Mouse (Mus musculus): ENCODE measurements around the gene Eif3l.
"Not testable (repeated sequence)": the region's sequence is repeated elsewhere in the genome, so short reads cannot be mapped to it uniquely, and the experiment has no call there.

Gene Eif3l

GRCm38 (mm10) chr15:79074913-79075532, at the start of gene Eif3l:
Gene Eif3l, plus strand, starts transcription at chr15:79075179.
- peak; percentile 84 for DNase-seq

DNA sequence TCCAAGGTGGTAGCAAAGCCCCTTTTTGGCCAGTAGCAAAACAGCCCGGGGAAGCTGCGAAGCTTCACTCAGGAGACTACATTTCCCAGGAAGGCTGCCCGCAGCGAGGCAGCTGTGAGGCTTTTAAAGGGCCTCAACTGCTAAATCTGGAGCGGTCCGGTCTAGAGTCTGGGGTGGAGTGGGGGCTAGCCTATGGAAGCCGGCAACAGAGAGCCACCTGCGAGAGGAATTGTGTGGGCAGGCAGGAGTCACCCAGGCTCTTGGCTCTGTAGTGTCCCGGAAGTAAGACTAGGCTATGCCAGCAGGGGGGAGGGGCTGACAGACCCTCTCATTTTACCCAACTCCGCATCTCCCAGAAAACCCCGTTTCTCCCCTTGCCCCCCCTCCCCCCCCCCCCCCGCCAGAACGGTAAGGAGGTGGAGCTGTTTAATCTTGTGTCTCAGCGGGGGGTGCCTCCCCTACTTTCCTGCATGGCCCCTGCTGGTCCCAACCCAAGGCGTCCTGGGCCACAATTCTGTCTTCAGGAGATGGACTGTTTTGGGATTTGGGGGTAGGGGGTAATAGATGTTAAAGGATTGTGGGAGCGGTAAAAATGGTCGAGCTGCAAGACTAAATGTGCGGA, 49.2 kb upstream of the Eif3l start:
- DNase-seq, result peak; percentile 54

DNA sequence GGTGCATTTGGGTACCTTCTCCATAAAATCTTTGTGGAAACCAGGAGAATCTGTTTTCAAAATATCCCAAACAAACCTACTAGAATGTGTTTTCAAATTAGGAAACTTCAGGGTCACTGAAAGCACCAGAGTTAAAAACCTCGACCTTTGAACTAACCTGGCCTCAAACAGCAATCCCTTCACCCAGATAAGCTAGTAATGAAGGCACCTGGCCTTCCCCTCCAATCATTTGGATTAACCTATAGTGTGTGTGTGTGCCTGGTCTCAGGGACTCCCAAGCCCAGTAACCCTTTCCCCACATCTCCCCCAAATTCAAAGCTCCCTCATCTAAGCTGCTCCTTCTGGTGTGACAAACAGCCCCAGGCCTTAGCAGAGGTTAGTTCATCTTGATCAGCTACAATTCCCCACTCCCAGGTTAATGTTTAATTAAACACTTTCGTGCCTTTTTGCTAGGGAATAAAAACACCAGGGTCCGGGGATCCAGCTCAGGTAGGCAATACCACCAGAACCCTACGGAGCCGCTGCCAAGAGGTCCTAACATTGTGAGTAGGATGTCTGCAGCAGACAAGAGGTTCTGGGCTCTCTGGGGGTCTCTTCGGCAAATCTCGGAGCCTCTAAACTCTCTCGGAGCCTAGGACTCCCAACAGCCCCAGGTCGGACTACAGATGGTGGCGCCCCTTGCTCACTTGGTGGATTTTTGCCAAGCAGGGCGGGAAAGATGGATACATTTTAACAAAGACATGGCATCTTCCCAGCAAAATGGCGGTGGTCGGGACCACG, 48.3 kb upstream of the Eif3l start:
- DNase-seq, result peak; percentile 71

- peak; percentile 78 for DNase-seq
These were observed 47.4 kb upstream of the Eif3l start for GRCm38 (mm10) chr15:79027291-79028205.

DNA sequence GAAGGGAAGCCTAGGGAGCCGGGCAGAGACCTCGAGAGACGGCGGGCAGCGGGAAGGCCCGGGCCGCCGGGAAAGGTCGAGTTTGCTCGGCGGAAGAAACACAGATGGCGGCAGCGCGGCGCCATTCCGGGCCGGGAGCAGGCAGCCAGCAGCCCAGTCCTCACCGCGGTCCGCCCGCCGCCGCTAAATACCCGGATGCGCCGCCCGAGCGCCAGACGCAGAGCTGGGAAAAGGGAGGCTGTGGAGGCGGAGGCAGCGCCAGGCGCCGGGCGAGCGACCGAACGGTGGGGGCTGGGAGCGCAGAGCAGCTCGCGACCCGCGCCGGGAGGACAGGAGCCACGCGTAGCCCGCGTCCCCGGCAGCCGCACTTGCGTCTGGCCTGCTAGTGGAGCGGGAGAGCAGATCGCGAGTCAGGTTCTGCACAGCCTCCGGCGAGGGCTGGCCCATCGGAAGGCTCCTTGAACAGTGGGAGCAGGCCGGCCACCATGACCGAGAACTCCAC, 46.7 kb upstream of the Eif3l start, which contains the start of gene H1f0:
TSS of gene H1f0 (plus strand) at position 214 of the 502 bp plus-strand sequence.
- DNase-seq, result peak; percentile 95

GRCm38 (mm10) chr15:79028823-79029484, 46.0 kb upstream of the Eif3l start:
- no peak for DNase-seq

DNA sequence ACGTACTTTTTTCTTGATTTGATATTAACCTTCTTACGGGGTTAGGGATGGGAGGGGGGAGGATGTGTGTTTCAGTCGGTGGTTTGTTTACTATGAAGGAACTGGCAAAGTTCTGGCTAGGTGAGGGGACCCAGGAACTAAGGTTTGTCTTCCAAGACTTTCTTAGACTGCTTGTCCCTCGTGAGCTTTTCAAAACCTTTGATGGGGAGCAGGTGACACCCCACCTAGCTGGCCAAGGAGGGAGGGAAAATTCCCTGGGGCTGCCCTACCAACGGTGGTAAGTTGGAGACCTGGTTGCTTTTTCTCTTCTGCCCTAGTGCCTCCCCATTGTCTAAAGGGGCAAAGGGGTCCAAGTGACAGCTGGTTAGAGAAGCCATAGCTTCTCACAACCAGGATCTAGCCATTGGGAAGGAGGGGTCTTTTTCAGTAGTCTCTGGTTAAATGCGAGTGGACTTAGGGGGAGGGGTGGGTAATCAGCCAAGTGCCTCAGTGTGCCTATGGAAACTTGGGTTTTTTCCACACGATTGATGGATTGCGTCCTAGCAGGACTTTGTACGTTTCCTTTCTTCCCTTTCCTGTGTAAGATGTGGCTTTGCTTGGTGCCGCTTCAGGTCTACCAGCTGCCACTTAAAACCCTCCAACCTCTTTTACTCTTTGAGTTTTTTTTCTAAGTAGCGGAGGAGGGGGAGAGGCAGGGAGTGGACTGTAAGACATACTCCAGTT, 45.3 kb upstream of the Eif3l start:
- no peak for DNase-seq

DNA sequence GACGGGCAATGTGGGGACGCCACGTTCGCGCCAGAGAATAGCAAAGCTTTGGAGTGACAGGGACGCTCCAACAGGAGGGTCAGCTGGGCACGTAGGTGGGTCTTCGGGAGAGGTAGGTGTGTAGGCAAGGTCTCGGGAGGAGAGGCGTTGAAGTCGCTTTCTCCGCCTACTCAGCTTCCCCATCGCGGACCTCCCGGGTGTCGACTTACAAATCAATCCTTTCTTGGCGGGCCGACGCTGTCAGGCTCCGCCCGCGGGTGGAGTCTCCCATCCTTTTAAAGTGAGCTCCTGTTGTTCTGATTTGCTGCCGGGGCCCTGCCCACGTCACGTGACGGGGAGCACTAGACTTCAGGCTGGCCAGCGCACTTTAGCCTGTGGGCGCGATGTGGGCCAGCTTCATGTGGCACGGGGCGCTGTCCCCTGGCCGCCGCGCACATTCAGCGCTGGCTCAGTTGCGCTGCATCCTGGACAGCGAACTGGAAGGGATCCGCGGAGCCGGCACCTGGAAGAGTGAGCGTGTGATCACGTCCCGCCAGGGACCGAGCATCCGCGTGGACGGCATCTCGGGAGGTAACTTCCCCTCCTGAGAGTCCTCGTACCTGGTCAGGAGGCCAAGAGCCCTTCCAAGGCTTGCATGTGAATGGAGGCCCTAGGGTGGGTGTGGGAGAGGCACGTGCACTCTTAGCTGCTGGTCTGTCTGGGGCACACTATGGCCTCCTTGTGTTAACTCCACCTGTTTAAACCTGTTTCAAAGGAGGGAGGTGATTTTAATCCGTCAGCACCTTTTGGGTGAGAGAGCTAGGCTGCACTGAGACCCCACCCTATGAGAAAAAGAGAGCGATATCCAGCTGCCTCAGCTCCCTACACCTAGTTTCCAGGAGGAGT, 44.2 kb upstream of the Eif3l start:
- DNase-seq, result peak; percentile 93

DNA sequence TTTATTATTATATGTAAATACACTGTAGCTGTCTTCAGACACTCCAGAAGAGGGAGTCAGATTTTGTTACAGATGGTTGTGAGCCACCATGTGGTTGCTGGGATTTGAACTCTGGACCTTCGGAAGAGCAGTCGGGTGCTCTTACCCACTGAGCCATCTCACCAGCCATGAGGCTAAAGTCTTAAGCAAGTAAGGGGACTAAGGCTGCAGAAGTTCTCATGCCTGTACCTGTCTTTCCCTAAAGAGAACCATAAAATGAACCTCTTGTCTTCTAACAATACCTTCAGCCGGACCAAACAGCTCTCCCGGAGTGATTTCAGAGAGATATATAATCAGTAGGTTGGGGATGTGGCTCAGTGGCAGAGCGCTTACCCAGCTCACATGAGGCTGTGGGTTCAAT, 43.1 kb upstream of the Eif3l start:
- not testable (repeated sequence) for DNase-seq

GRCm38 (mm10) chr15:79037913-79038328, 37.1 kb upstream of the Eif3l start:
- DNase-seq, result peak; percentile 75

- DNase-seq, result no peak
These were observed 36.6 kb upstream of the Eif3l start for GRCm38 (mm10) chr15:79038331-79038730.

DNA sequence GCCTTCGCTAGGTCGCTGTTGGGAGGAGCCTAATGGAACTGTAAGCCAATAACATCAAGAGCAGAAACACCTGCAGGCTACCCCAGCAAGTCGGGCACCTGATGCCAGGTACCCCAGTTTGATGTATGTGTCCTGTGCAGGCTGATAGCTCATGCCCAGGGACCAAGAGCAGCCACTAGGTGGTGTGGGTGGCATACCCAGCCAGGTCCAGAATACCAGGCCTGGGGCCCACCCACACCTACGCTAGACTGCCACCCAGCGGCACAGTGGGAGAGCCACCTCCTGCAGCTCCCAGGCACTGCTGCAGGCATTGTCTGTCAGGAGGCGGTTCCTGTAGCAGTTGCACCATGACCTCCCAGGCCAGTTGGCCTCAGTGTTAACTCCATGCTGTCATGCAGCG, 36.1 kb upstream of the Eif3l start:
- DNase-seq, result peak; percentile 74

DNA sequence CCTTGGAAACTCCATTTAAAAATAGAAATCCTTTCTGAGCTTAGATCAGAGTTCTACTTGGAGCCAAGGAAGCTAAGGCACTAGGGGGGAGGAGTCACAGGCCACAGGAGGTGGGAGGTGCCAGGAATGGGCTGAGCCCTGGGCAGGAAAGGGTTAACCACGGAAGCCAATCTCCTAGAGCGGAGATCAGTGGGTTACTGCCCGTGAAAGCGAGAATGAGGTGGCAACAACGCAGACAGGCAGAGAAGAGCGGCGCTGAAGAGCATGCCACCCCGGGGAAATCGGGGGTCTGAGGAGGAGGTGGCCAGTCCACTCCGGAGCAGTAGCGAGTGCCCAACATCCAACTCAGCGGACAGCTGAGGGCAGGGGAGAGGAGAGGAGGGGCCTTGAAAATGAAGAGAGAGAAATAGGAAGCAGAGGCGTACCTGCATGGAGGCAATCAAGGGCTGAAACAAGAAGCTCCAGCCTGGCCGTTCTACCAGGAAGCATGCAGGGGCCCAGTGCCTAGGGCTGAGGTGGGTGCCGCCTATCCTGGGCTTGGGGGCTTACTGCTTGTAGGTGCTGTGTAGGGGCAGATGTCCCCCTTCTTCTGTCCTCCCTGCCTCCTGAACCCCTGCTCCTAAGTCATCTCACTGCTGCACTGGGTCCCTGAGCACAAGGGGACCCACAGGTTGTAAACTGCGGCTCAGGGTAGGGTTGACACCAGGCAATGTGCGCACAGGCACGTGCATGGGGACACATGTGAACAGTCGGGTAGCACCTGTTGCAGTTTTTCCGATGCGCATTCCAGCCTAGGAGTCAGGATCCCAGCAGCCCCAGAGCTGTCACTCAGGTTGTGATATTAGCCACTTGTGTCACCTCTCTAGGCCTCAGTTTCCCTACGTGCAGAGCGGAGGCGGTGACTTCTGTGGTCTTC, 34.2 kb upstream of the Eif3l start:
- DNase-seq, result no peak

GRCm38 (mm10) chr15:79041585-79041984, 33.4 kb upstream of the Eif3l start, which contains the start of gene Galr3:
Gene Galr3, plus strand, starts transcription at chr15:79041885.
- no peak for DNase-seq

- DNase-seq, result no peak
These were observed 32.1 kb upstream of the Eif3l start for GRCm38 (mm10) chr15:79042721-79043491.

DNA sequence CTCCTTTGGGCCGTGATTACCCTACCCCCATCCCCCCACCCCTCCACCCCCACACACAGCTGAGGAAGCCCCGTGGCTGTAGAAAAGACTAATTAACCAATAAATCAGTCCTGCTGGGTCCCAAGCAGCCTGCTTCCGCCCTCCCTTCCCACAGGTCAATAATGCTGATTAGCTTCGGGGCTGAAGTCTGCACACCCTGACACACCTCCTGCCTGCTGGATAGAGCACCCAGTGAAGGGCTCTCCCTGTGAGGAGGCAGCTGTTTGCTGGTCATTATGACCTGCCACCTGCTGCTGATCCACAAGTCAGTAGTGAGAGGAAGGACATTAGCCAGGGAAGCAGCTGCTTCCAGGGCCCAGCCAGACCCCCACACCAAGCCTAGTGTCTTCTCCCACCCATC, 30.1 kb upstream of the Eif3l start:
- DNase-seq, result no peak

GRCm38 (mm10) chr15:79048186-79048585, 26.8 kb upstream of the Eif3l start:
- no peak for DNase-seq

- no peak for DNase-seq
These were observed 24.7 kb upstream of the Eif3l start for GRCm38 (mm10) chr15:79050160-79050845.
